Mouse (Mus musculus): ENCODE data around the gene Tnrc6b. TPM values are rescaled to one million over a fixed set of nuclear protein-coding genes. Genes with fewer than 3 reads are reported as not detected.

Tnrc6b gene
- polyA plus RNA-seq, 1 experiment from 2014 or later: 34.7 TPM

DNA sequence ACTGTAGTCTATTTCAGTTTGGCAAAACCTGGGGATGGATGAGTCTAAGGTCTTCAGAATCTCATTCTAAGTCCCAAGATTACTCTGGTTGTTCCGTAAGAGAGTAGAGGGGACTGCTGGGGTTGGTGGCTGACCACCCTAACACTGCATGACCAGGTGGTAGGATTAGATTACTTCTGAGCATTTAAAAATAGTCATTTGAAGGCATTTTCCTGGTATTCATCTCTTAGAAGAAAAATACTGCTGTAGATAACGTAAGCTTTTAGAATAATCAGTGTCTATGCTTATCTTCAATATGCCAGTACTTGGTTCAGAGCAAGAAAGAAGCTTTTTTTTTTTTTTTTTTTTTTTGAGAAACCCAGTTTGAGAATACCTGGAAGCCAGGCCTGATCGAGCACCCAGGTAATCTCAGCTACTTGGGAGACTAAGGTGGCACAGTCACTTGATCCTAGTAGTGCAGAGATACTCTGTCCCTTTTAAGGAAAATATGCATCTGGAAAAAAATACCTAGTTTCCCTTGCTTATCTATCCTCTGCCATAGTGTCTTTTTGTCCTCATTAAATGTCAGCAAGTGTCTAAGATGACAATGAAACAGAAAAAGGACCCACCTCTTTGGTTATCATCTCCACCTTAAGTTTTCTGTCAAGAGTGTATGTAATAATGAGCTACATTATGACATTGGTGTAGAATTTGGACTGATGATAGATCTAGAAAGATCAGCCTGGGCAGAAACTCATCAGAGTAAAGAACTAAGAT, 33.7 kb downstream of the Tnrc6b start:
- 81% methylated on average over 3 of the region's 3 CpGs for WGBS

GRCm38 (mm10) chr15:80748979-80749378, 37.9 kb downstream of the Tnrc6b start:
- Histone ChIP-seq H3K36me3 (peaks cover 5% of the 10 kb centered on the region; the same call in 1 of the 2 replicates), H3K4me2 (replicated peaks) (no peak overlapping the region), H3K9ac (no peak overlapping the region)

More for the DNA sequence above, 33.7 kb downstream of the Tnrc6b start:
- H3K36me3 ChIP-seq: peaks cover 5% of the 10 kb centered on the region; the same call in 1 of the 2 replicates
- H3K9me3 ChIP-seq: no peaks in the 10 kb centered on the region
- no peaks in the 10 kb centered on the region for H3K4me1 ChIP-seq
- no peak overlapping the region for H3K9ac ChIP-seq
- no peak overlapping the region for H3K4me2 ChIP-seq (replicated peaks)
- H3K27me3 ChIP-seq: no peaks in the 10 kb centered on the region
- H3K4me3 ChIP-seq: no peak overlapping the region
- ATAC-seq (ENCODE audit: low FRiP score, low read depth): no peak
- no peak overlapping the region for H3K27ac ChIP-seq

DNA sequence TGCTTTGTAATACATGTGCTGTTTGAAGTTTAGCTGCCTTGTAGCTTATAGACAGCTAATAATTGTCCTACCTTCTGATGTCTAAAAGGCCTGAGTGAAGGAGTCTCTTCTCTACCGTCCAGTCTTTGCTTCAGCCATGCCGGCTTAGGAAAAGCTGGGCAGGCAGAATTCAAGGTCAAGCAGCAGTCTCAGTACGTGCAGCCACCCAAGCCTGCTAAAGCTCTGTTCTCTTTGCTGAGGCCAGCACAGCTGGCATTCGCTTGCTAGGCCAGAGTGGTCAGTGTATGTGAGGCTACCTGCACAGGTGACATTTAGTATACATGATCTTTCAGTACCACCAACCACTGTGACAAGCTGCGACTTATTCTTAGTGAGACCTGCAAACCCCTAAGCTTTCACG, 42.2 kb downstream of the Tnrc6b start:
- peaks cover 16% of the 10 kb centered on the region for H3K36me3 ChIP-seq
- no peak overlapping the region for H3K4me2 ChIP-seq (replicated peaks)
- no peak overlapping the region for H3K4me3 ChIP-seq
- H3K27me3 ChIP-seq: no peaks in the 10 kb centered on the region
- H3K27ac ChIP-seq: no peak overlapping the region
- H3K4me1 ChIP-seq: no peaks in the 10 kb centered on the region
- H3K9me3 ChIP-seq: no peaks in the 10 kb centered on the region
- WGBS: 74% methylated on average over 6 of the region's 6 CpGs
- no peak overlapping the region for H3K9ac ChIP-seq
- ATAC-seq (ENCODE audit: low FRiP score, low read depth): no peak

More at GRCm38 (mm10) chr15:80748979-80749378, 37.9 kb downstream of the Tnrc6b start:
- Histone ChIP-seq H3K4me3 (no peak overlapping the region), H3K4me1 (no peaks in the 10 kb centered on the region), H3K9me3 (no peaks in the 10 kb centered on the region), H3K27ac (no peak overlapping the region), H3K27me3 (no peaks in the 10 kb centered on the region)
- no peak for ATAC-seq (ENCODE audit: low FRiP score, low read depth)
- WGBS: 72% methylated on average over 5 of the region's 5 CpGs

DNA sequence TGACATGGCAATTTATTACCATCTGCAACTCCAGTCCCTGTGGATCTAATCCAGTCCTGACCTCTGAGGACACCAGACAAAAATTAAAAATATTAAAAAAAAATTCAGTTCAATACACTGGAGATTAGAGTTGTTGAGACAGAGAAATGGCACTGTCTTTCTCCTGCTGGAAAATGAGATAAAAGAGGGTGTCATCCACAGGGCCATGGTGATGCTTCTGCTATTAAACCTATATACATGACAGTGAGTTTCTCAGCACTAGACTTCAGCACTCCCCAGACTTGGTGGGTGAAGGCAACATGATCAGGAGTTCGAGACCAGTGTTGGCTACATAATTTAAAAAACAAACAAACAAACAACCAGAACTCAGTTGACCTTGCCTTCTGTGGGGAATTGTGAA, 43.0 kb downstream of the Tnrc6b start:
- no peaks in the 10 kb centered on the region for H3K27me3 ChIP-seq
- H3K9me3 ChIP-seq: no peaks in the 10 kb centered on the region
- 93% methylated on average over 1 of the region's 1 CpGs for WGBS
- H3K27ac ChIP-seq: no peak overlapping the region
- no peak for ATAC-seq (ENCODE audit: low FRiP score, low read depth)
- peaks cover 11% of the 10 kb centered on the region for H3K36me3 ChIP-seq
- H3K4me1 ChIP-seq: no peaks in the 10 kb centered on the region
- H3K4me3 ChIP-seq: no peak overlapping the region
- H3K4me2 ChIP-seq (replicated peaks): no peak overlapping the region
- no peak overlapping the region for H3K9ac ChIP-seq

GRCm38 (mm10) chr15:80759451-80759850, 48.3 kb downstream of the Tnrc6b start:
- ATAC-seq (ENCODE audit: low FRiP score, low read depth): no peak
- Histone ChIP-seq H3K27ac (no peak overlapping the region), H3K36me3 (peaks cover 8% of the 10 kb centered on the region; the same call in 1 of the 2 replicates), H3K4me3 (no peak overlapping the region), H3K9ac (no peak overlapping the region), H3K4me2 (replicated peaks) (no peak overlapping the region), H3K9me3 (no peaks in the 10 kb centered on the region), H3K27me3 (no peaks in the 10 kb centered on the region), H3K4me1 (no peaks in the 10 kb centered on the region)
- 90% methylated on average over 9 of the region's 9 CpGs for WGBS

- 84% methylated on average over 3 of the region's 3 CpGs for WGBS
- no peak overlapping the region for H3K4me2 ChIP-seq (replicated peaks)
- H3K9me3 ChIP-seq: no peaks in the 10 kb centered on the region
- no peak overlapping the region for H3K9ac ChIP-seq
- no peaks in the 10 kb centered on the region for H3K4me1 ChIP-seq
- ATAC-seq (ENCODE audit: low FRiP score, low read depth): no peak
- H3K4me3 ChIP-seq: no peak overlapping the region
- no peak overlapping the region for H3K27ac ChIP-seq
- no peaks in the 10 kb centered on the region for H3K27me3 ChIP-seq
- peaks cover 4% of the 10 kb centered on the region; the same call in 1 of the 2 replicates for H3K36me3 ChIP-seq
Observed at GRCm38 (mm10) chr15:80760504-80760903, 49.4 kb downstream of the Tnrc6b start.

- Histone ChIP-seq H3K36me3 (no peaks in the 10 kb centered on the region), H3K27me3 (no peaks in the 10 kb centered on the region), H3K4me3 (no peak overlapping the region), H3K9ac (no peak overlapping the region), H3K4me2 (replicated peaks) (no peak overlapping the region), H3K4me1 (no peaks in the 10 kb centered on the region), H3K27ac (no peak overlapping the region), H3K9me3 (no peaks in the 10 kb centered on the region)
- ATAC-seq (ENCODE audit: low FRiP score, low read depth): no peak
- WGBS: 72% methylated on average over 8 of the region's 8 CpGs
Observed at GRCm38 (mm10) chr15:80760935-80761334, 49.8 kb downstream of the Tnrc6b start.

GRCm38 (mm10) chr15:80762621-80763020, 51.5 kb downstream of the Tnrc6b start:
- Histone ChIP-seq H3K4me1 (no peaks in the 10 kb centered on the region), H3K36me3 (no peaks in the 10 kb centered on the region), H3K27ac (no peak overlapping the region), H3K4me2 (replicated peaks) (no peak overlapping the region), H3K9ac (no peak overlapping the region), H3K27me3 (no peaks in the 10 kb centered on the region), H3K9me3 (no peaks in the 10 kb centered on the region), H3K4me3 (no peak overlapping the region)
- 88% methylated on average over 4 of the region's 4 CpGs for WGBS
- no peak for ATAC-seq (ENCODE audit: low FRiP score, low read depth)

DNA sequence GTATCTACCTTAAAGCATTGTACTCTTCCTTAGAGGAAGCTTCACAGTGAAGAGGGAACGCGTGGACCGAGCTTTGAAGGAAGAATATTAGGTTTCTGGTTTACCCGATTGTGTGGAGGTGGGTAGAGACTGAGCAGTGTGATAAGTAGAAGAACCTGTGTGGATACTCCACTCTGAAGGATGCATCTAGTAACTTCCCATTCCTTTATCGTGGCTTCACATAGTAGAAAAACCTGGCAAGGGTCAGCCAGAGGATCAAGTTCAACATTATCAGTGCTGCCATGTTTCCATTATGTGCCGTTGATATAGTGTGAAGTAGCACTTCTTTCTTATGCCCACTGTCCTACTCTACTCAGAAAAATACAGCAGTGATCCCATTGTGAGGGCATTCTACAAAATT, 53.6 kb downstream of the Tnrc6b start:
- WGBS: 95% methylated on average over 6 of the region's 6 CpGs
- no peak overlapping the region for H3K4me2 ChIP-seq (replicated peaks)
- ATAC-seq (ENCODE audit: low FRiP score, low read depth): no peak
- no peak overlapping the region for H3K9ac ChIP-seq
- H3K27ac ChIP-seq: no peak overlapping the region
- H3K4me3 ChIP-seq: no peak overlapping the region
- no peaks in the 10 kb centered on the region for H3K27me3 ChIP-seq
- no peaks in the 10 kb centered on the region for H3K36me3 ChIP-seq
- no peaks in the 10 kb centered on the region for H3K4me1 ChIP-seq
- no peaks in the 10 kb centered on the region for H3K9me3 ChIP-seq

- H3K9me3 ChIP-seq: no peaks in the 10 kb centered on the region
- H3K36me3 ChIP-seq: no peaks in the 10 kb centered on the region
- H3K4me2 ChIP-seq (replicated peaks): no peak overlapping the region
- H3K4me3 ChIP-seq: no peak overlapping the region
- no peak overlapping the region for H3K27ac ChIP-seq
- no peak for ATAC-seq (ENCODE audit: low FRiP score, low read depth)
- H3K4me1 ChIP-seq: no peaks in the 10 kb centered on the region
- WGBS: 87% methylated on average over 2 of the region's 2 CpGs
- H3K27me3 ChIP-seq: no peaks in the 10 kb centered on the region
- no peak overlapping the region for H3K9ac ChIP-seq
Observed at GRCm38 (mm10) chr15:80765381-80765780, 54.3 kb downstream of the Tnrc6b start.

DNA sequence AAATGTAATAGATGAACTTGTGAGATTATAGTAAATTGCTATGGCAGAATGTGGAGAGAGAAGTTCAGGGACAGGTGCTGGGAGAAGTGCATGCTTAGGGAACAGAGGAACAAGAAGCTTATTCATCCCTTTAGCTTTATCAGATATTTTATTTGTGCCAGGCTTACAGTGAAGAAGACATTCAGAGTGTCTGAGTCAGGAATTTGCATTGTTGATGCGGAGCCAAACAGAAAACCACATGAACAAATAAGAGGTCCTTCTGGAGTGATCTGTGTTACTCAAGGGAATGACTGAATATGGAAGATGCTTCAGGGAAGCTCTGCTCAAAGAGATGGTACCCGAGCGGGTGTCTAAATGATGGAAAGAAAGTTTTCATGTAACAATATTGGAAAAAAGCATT, 57.1 kb downstream of the Tnrc6b start:
- Histone ChIP-seq H3K4me3 (no peak overlapping the region), H3K27me3 (no peaks in the 10 kb centered on the region), H3K27ac (no peak overlapping the region), H3K4me2 (replicated peaks) (no peak overlapping the region), H3K9me3 (no peaks in the 10 kb centered on the region), H3K36me3 (no peaks in the 10 kb centered on the region), H3K4me1 (0 out of 2 replicates have a peak, but pooled peaks cover 3% of the 10 kb centered on the region), H3K9ac (no peak overlapping the region)
- WGBS: 94% methylated on average over 3 of the region's 3 CpGs
- no peak for ATAC-seq (ENCODE audit: low FRiP score, low read depth)

- no peak overlapping the region for H3K4me3 ChIP-seq
- ATAC-seq (ENCODE audit: low FRiP score, low read depth): no peak
- 32% methylated on average over 1 of the region's 1 CpGs for WGBS
- H3K4me1 ChIP-seq: 0 out of 2 replicates have a peak, but pooled peaks cover 3% of the 10 kb centered on the region
- no peaks in the 10 kb centered on the region for H3K36me3 ChIP-seq
- H3K9me3 ChIP-seq: no peaks in the 10 kb centered on the region
- H3K27me3 ChIP-seq: no peaks in the 10 kb centered on the region
- no peak overlapping the region for H3K4me2 ChIP-seq (replicated peaks)
- H3K9ac ChIP-seq: no peak overlapping the region
- no peak overlapping the region for H3K27ac ChIP-seq
Observed at GRCm38 (mm10) chr15:80771926-80772441, 60.9 kb downstream of the Tnrc6b start.

Measured in limb, embryonic 13.5 days (tissue).